Mouse (Mus musculus) frontal cortex, postnatal 14 days (tissue): ENCODE results near the gene Lpar2.

ENCODE experiments used
- DNase-seq, 2 experiments: peaks; one replicate each; pipeline ENCODE4 v3.0.0; 2022; ENCODE audit warnings: low spot score in 2 of 2

Lpar2 gene

GRCm38 (mm10) chr8:69822386-69823191 lies at the start of gene Lpar2:
TSS of gene Lpar2 (plus strand) at chr8:69822429.
- no peak for DNase-seq

- peak; percentile 77 to 88 for DNase-seq
These were observed 47.6 kb upstream of the Lpar2 start, which contains the start of gene Gm20422 for GRCm38 (mm10) chr8:69774503-69775148. TSS of gene Gm20422 (minus strand) at chr8:69774886.

- DNase-seq = no peak
These were observed 47.1 kb upstream of the Lpar2 start for GRCm38 (mm10) chr8:69775149-69775534.

GRCm38 (mm10) chr8:69777111-69777510 lies 45.1 kb upstream of the Lpar2 start:
- no peak for DNase-seq

GRCm38 (mm10) chr8:69789105-69789504 lies 33.1 kb upstream of the Lpar2 start:
- DNase-seq = peak in 1 of 2 experiments; percentile 2

GRCm38 (mm10) chr8:69789731-69790130 lies 32.5 kb upstream of the Lpar2 start:
- DNase-seq = peak in 1 of 2 experiments; percentile 2

- peak in 1 of 2 experiments; percentile 1 for DNase-seq
These were observed 31.9 kb upstream of the Lpar2 start for GRCm38 (mm10) chr8:69790364-69790763.

- DNase-seq = peak; percentile 76 to 82
These were observed 31.4 kb upstream of the Lpar2 start, which contains the start of the genes Atp13a1 and Zfp866 for GRCm38 (mm10) chr8:69790773-69791367. TSS of gene Atp13a1 (plus strand) at chr8:69791163. TSS of gene Zfp866 (minus strand) at chr8:69791178.

- DNase-seq = no peak
These were observed 30.7 kb upstream of the Lpar2 start for GRCm38 (mm10) chr8:69791415-69792068.

- no peak for DNase-seq
These were observed 28.6 kb upstream of the Lpar2 start for GRCm38 (mm10) chr8:69793666-69794065.

GRCm38 (mm10) chr8:69794096-69794495 lies 28.1 kb upstream of the Lpar2 start:
- DNase-seq = no peak

GRCm38 (mm10) chr8:69794901-69795300 lies 27.3 kb upstream of the Lpar2 start:
- DNase-seq = no peak

GRCm38 (mm10) chr8:69796721-69797345 lies 25.4 kb upstream of the Lpar2 start:
- DNase-seq = peak in 1 of 2 experiments; percentile 2

GRCm38 (mm10) chr8:69797661-69798060 lies 24.6 kb upstream of the Lpar2 start:
- DNase-seq = no peak

GRCm38 (mm10) chr8:69799261-69799660 lies 23.0 kb upstream of the Lpar2 start:
- DNase-seq = no peak

GRCm38 (mm10) chr8:69799946-69800345 lies 22.3 kb upstream of the Lpar2 start:
- no peak for DNase-seq

- no peak for DNase-seq
These were observed 20.4 kb upstream of the Lpar2 start for GRCm38 (mm10) chr8:69801796-69802195.

- no peak for DNase-seq
These were observed 20.0 kb upstream of the Lpar2 start for GRCm38 (mm10) chr8:69802216-69802615.

- DNase-seq = peak in 1 of 2 experiments; percentile 3
These were observed 18.9 kb upstream of the Lpar2 start for GRCm38 (mm10) chr8:69803366-69803765.

- peak in 1 of 2 experiments; percentile 3 for DNase-seq
These were observed 17.7 kb upstream of the Lpar2 start for GRCm38 (mm10) chr8:69804537-69804936.

- DNase-seq = peak in 1 of 2 experiments; percentile 3
These were observed 17.1 kb upstream of the Lpar2 start for GRCm38 (mm10) chr8:69805086-69805485.
